Mouse (Mus musculus) thymus, postnatal 36 days (tissue): ENCODE results near the gene Slc2a9.
A peak's percentile ranks its signal among the peaks of the same experiment; 100 is the strongest.

ENCODE experiments used
- DNase-seq, 2 experiments: peaks; one replicate each; pipeline ENCODE4 v3.0.0; 2022; ENCODE audit warnings: mixed read lengths in 2 of 2

Slc2a9 gene

GRCm38 (mm10) chr5:38365521-38365920 is 137.4 kb downstream of the Slc2a9 start:
- DNase-seq, result no peak

- DNase-seq, result no peak
These were observed 138.5 kb downstream of the Slc2a9 start for GRCm38 (mm10) chr5:38364396-38364795.

- DNase-seq, result no peak
These were observed 143.2 kb downstream of the Slc2a9 start for GRCm38 (mm10) chr5:38359716-38360115.

GRCm38 (mm10) chr5:38356927-38357326 is 146.0 kb downstream of the Slc2a9 start:
- DNase-seq, result no peak

- no peak for DNase-seq
These were observed 152.5 kb downstream of the Slc2a9 start for GRCm38 (mm10) chr5:38350351-38350929.

GRCm38 (mm10) chr5:38346646-38347432 is 156.1 kb downstream of the Slc2a9 start:
- no peak for DNase-seq

- no peak for DNase-seq
These were observed 159.8 kb downstream of the Slc2a9 start for GRCm38 (mm10) chr5:38343101-38343500.

GRCm38 (mm10) chr5:38334582-38334981 is 168.4 kb downstream of the Slc2a9 start:
- no peak for DNase-seq

- no peak for DNase-seq
These were observed 169.6 kb downstream of the Slc2a9 start for GRCm38 (mm10) chr5:38333381-38333780.

- DNase-seq, result no peak
These were observed 183.8 kb downstream of the Slc2a9 start, which contains the start of gene Drd5 for GRCm38 (mm10) chr5:38318966-38319786. Gene Drd5, plus strand, starts transcription at chr5:38319367.

- no peak for DNase-seq
These were observed 193.1 kb downstream of the Slc2a9 start for GRCm38 (mm10) chr5:38309795-38310194.

GRCm38 (mm10) chr5:38308873-38309272 is 194.1 kb downstream of the Slc2a9 start:
- peak; percentile 44 to 50 for DNase-seq

- DNase-seq, result peak; percentile 79 to 81
These were observed 195.5 kb downstream of the Slc2a9 start for GRCm38 (mm10) chr5:38307255-38308101.

GRCm38 (mm10) chr5:38305241-38305640 is 197.7 kb downstream of the Slc2a9 start:
- DNase-seq, result no peak

GRCm38 (mm10) chr5:38302651-38303050 is 200.3 kb downstream of the Slc2a9 start:
- DNase-seq, result no peak

- DNase-seq, result no peak
These were observed 201.1 kb downstream of the Slc2a9 start for GRCm38 (mm10) chr5:38301761-38302411.
